Mouse (Mus musculus) lung, postnatal 0 days (tissue): ENCODE results near the gene Pfdn6.

Source experiments
- CTCF ChIP-seq: IDR thresholded peaks from 2 replicates; pipeline ENCODE4 v1.5.1; 2016; ENCODE audit warnings: antibody characterized with exemption, mild to moderate bottlenecking
- EP300 ChIP-seq: IDR thresholded peaks from 2 replicates; pipeline ENCODE4 v1.6.1; 2016; ENCODE audit warnings: antibody characterized with exemption, mild to moderate bottlenecking, control low read depth

DNA sequence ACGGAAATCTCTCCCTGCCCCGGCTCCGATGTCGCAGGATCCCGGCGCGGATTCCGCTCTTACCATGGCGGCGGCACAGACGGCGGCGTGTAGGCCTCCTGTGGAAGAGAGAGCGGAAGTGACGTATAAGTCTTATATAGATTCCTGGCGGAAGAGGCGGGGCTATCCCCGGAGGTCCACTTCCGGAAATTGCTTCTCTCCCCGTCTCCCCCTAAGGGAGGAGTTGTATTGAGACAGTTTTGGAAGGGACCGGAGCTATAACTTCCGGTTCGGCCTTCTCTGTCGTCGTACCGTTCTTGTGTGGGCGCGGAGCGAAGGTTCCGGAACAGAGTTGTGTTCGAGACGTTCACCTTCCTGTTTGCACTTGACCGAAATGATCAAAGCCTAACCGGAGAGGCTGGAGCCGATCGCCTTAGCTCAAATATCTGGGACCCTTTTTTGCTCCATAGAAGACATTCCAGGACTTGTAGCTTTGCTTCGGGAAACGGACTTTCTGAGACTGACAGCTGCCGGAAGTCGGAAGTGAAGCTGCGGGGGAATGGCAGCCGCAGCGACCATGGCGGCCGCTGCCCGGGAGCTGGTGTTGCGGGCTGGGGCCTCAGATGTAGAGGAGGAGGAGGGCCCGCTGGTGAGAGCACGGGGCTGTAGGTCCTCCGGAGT lies 15.5 kb upstream of the Pfdn6 start, which contains the start of the genes Vps52 and Rps18:
- TF ChIP-seq EP300 (peak; percentile 51; the same call in 1 of the 2 replicates), CTCF (peak; percentile 51)
